Mouse (Mus musculus): ENCODE data around the gene Ddost.

The Ddost gene

DNA sequence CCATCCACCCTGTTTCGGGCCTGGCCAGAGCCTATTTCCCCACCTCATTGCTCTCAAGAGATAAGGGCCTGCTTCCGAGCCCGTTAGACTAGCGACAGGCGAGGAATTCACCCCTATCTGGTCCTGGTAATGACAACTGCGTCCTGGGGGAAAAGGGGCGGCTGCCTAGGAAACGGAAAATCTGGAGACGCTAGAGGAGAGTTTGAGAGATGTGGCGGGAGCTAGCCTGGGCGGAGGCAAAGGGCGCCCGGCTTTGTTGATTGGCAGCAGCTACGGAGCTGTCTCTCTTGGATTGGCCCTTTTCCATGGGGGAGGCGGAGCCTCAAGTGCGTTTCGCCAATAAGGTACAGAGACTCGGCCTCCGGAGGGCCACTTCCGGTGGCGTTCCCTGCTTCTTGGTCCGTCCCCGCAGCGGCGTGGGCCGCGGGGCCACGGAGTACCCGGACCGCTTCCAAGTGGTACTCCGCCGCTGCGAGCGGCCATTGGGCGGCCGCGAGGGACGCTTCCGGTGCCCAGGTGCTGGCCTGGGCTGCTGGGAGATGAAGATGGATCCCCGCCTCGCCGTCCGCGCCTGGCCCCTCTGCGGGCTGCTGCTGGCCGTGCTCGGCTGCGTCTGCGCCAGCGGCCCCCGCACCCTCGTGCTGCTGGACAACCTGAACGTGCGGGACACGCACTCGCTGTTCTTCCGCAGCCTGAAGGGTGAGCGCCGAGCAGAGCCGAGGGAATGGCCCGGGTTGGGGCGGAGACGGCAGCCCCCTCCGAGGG lies at the start of gene Ddost:
Gene Ddost (plus strand): TSS at position 391 of the 765 bp plus-strand sequence.
- peak; percentile 96 for DNase-seq

- no peak for DNase-seq
Observed at GRCm38 (mm10) chr4:138257116-138257687, 47.3 kb upstream of the Ddost start.

GRCm38 (mm10) chr4:138258663-138259062 lies 45.9 kb upstream of the Ddost start:
- DNase-seq = no peak

- DNase-seq = no peak
Observed at GRCm38 (mm10) chr4:138259482-138259881, 45.0 kb upstream of the Ddost start.

GRCm38 (mm10) chr4:138261843-138262681 lies 42.5 kb upstream of the Ddost start:
- DNase-seq = peak; percentile 90

DNA sequence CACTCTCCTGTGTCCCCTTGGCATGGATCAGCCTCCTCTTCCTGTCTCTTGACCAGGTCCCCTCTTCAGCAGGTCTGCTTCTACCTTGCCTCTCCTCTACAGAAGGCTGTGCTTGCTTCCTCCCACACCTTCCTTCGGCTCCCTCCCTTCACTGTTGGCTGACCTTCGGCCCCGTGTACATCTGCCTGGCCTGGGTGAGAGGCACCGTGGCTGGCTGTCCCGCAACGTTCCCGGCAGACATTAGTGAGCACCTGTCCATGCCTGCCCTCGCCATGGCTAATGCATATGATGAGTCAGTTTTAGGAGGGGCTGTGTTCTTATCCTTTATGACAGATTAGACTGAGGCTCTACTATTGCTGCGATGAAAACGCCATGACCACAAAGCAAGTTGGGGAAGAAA lies 36.7 kb upstream of the Ddost start:
- DNase-seq = no peak

DNA sequence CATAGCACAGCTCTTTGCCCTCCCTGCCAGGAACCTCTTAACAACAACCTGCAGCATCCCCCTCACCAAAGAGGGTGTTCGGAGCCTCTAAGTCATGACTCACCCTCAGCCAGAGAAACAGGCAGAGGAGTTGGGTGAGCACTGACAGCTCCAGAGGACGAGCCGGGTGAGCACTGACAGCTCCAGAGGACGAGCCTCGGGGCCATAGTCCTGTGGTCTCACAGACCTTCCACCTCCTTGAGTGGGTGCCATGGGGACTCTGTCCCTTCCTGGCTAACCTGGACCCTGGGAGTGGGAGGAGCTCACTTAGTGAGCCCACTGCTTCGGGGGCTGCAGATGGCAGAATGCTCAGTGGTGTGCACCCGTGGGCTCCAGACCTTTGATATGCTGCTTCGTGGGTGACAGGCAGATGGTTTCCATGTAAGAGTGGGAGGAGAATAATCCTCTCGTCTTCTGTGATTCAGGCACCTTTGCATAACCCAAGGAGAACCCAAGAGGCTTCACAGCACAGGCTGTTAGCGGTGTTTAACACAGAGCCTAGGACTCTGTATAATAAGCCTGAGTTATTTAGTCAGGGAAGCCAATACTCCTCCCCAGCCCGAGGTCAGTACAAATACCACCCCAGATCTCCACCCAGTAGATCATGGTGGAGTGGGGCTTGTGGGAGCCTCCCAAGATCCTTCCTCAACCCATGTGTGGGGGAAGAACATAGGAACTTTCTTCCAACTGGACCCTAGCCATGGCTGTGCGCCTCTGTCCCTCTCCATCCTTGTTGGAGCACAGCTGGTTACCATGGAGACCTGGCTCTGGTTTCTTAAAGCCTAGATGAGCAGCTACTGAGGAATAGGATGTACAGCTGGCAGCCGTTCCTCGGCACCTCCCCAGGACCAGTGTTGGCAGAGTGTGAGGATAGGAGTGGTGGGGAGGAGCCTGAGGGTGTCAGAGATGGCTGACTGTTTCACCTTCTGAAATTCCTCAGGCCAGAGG lies 32.2 kb upstream of the Ddost start:
- DNase-seq = no peak

GRCm38 (mm10) chr4:138278346-138278745 lies 26.2 kb upstream of the Ddost start:
- no peak for DNase-seq

DNA sequence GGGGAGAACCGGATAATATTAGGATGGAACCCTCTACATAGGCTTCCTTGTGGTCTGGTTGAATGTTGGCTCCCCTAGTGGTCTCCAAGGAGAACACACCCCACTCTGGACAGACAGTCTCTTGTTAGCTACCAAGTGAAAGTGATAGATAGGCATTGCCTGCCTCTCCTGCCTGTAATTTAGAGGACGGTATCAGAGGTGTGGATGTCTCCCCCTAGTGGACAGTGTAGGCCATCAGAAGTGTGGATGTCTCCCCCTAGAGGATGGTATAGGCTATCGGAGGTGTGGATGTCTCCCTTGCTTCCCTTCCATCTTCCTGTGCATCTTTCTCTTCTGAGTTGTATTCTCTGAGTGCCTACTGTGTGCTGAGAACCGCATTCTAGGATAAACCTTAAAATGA lies 21.7 kb upstream of the Ddost start:
- no peak for DNase-seq

GRCm38 (mm10) chr4:138286411-138286810 lies 18.1 kb upstream of the Ddost start:
- DNase-seq = no peak

DNA sequence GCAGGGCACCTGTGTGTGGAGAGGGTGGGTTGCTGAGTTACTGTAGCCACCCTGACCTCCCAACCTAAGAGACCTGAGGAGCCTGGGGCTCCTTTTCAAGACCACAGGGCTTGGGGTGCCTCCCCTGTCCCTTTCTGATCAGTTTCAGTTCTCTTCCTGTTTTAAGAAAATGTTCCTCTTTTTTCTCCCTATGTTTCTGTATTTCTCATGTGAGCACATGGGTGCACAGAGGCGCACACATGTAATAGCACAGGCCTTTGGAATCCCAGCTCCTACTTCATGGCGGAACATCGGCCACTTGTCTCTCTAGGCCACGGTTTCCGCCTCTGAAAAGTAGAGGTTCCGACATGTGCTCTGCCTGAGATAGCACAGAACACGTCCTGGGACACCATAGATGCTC lies 15.8 kb upstream of the Ddost start:
- no peak for DNase-seq

- DNase-seq = no peak
Observed at GRCm38 (mm10) chr4:138292028-138292427, 12.5 kb upstream of the Ddost start.

DNA sequence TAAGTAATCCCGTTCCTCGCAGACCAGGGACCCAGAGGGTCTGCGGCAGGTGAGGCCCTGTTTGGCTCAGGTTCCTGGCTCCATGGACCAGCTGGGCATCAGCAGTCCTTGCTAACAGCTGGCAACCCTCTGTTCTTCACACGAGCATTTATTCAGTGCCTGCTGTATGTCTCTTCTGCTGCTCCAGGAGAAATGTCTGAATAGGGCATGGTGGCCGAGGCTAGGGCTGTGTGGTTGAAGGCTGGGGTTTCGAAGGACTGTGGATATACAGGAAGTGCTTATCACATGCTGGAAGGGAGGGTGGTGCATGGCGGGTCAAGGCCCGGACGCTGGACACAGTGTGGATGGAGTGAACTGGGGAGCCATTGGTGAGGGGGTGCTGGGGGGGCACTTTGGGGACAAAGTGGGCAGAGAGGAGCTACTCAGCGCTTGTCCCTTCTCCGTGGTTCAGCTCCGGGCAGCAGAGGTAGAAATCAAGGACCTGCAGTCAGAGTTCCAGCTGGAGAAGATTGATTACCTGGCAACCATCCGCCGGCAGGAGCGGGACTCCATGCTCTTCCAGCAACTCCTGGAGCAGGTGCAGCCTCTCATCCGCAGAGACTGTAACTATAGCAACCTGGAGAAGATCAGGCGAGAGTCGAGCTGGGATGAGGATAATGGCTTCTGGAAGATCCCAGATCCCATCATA lies 11.1 kb upstream of the Ddost start:
- no peak for DNase-seq

DNA sequence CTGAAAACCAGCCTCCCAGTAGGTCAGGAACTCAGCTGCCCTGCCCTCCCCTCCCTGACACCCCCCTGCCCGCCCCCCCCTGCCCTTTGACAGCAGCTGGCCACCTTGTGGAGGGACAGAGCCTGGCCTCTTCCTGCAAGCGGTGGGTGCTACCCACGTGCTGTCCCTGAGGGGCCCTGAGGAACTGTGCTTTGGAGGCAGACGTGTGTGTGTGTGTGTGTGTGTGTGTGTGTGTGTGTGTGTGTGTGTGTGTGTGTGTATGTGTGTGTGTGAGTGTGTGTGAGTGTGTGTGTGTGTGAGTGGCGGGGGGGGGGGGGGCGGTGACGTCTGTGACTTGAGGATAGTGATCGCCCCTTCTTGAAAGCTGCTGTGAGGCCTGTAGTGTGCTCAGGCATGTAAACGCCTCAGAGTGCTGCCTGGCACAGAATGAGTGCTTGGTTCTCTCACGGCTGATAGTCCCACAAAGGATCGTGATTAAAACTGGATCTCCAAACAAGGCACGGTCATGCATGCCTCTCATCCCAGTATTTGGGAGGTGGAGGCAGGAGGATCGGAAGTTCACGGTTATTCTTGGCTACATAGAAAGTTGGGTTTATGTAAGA lies 10.5 kb upstream of the Ddost start:
- DNase-seq = no peak

DNA sequence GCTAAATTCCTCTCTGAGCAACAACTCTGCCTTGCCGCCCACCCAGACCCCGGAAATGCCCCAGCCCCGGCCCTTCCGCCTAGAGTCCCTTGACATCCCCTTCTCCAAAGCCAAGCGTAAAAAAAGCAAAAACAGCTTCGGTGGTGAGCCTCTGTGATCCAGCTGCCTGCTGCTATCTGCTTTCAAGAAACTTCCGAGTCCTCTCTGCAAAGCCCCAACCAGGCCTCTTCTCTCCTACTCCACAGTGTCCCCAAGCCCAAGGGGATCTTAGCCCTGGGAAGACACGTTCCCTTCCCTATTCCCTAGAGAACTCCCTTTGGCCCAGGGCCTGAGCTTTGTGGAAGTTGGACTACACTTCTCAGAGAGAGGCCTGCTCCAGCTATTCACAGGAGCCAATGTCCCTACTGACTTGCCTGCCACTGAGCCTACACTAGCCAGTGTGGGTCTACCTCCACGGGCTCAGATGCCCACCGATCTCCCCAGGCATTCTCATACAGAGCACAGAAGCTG lies 3.2 kb upstream of the Ddost start:
- no peak for DNase-seq

DNA sequence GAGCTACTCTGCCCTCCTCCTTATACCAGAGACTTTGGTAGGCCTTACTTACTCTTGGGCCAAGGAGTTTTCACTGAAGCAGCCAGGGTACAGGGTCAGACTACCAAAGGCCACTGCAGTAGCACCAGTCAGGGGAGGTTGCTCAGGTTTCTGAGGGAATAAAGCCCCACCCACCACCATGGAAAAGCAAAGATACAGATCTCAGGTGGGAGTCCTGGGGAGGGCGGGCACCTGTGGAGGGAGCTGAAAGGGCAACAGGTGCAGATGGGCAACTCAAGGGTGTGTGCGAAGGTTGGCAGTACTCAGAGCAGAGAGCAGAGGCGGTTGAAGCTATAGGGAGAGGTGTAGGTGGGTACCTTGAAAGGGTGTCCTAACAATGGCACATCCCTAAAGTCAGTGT lies 1.5 kb upstream of the Ddost start:
- DNase-seq = no peak

DNA sequence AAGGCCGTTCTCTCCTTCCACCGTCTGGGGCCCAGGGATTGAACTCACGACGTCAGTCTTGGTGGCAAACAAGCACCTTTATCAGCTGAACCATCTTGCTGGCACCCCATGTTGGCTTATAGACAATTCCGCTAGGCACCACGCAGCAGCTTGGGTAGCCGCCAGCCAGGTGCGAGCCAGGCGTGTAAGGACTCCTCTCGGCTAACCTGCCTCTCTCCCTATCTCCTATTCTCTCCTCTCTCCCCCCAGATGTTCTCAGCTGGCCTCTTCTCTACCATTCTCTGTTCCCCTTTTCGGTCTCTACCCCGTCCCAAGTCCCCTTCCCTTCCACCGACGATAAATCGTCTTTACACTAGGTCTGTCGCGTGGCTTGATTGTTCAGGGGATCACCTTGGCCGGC lies 788 bp upstream of the Ddost start:
- DNase-seq = no peak

DNA sequence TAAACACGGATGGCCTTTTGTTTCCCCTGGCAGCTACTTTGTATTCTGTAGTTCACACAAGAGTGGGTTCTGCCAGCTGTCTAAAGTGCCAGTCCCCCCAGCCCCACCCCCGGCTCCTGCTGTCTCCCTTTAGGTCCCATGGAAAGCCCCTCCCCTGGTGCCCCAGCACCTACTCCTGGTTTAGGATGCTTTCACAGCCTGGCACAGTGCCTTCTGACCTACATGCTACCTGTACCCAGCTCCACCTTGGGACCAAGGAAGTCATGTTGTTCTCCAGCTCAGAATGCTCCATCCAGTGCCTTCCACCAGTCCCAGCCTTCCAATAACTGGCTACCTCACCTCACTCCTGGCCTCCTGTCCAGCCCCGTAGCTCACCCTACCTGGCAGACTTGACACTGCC lies 2.5 kb downstream of the Ddost start:
- DNase-seq = no peak

- DNase-seq = no peak
Observed at GRCm38 (mm10) chr4:138307739-138308138, 3.2 kb downstream of the Ddost start.

DNA sequence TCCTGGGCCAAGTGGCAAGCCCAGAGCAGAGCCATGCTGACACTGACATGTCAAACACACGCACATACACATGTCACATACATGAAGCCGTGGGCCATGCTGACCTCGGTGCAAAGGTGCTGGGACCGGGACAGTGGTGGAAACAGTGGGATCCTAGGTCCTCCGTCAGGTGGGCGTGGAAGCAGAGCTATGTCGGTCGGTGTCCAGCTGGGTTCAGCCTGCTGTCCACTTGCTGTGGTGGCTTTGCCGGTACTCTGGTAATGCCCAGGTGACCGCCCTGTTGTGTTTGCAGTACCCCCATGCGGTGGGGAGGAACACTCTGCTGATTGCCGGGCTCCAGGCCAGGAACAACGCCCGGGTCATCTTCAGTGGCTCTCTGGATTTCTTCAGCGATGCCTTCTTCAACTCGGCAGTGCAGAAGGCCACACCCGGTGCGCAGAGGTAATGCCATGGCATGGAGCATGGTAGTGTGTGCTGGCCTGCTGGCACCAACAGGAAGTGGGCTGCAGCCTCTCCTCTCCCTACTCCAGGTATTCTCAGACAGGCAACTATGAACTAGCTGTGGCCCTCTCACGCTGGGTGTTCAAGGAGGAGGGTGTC lies 5.9 kb downstream of the Ddost start:
- DNase-seq = no peak

DNA sequence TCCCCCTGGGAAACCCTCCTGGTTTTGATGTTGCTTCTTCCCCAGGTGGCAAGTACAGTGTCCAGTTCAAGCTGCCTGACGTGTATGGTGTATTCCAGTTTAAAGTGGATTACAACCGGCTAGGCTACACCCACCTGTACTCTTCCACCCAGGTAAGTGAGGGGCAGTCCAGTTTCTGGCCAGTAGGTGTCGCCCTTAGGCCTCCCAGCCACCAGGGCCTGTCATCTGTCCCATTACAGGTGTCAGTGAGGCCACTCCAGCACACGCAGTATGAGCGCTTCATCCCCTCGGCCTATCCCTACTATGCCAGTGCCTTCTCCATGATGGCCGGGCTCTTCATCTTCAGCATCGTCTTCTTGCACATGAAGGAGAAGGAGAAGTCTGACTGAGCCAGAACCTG lies 7.1 kb downstream of the Ddost start:
- DNase-seq = peak; percentile 50

Data from right cerebral cortex, postnatal 4 days (tissue).